Mouse (Mus musculus): ENCODE data around the gene Cdk5.
"Not testable (repeated sequence)": the region's sequence is repeated elsewhere in the genome, so short reads cannot be mapped to it uniquely, and the experiment has no call there.

Gene Cdk5

GRCm38 (mm10) chr5:24396254-24396653 lies 27.1 kb downstream of the Cdk5 start:
- not testable (repeated sequence) for DNase-seq (ENCODE audit: low spot score)

- peak; percentile 95 for DNase-seq (ENCODE audit: low spot score)
Measured at GRCm38 (mm10) chr5:24394165-24394894, 29.0 kb downstream of the Cdk5 start.

- peak; percentile 91 for DNase-seq (ENCODE audit: low spot score)
Measured at GRCm38 (mm10) chr5:24393392-24393997, 29.8 kb downstream of the Cdk5 start, which contains the start of gene Abcb8. Gene Abcb8 (plus strand): TSS chr5:24393663.

GRCm38 (mm10) chr5:24392724-24393123 lies 30.6 kb downstream of the Cdk5 start:
- no peak for DNase-seq (ENCODE audit: low spot score)

GRCm38 (mm10) chr5:24391864-24392263 lies 31.5 kb downstream of the Cdk5 start, which contains the start of gene Atg9b:
Gene Atg9b (minus strand): TSS chr5:24392143.
- DNase-seq (ENCODE audit: low spot score), result no peak

- DNase-seq (ENCODE audit: low spot score), result no peak
Measured at GRCm38 (mm10) chr5:24389658-24390020, 33.7 kb downstream of the Cdk5 start.

GRCm38 (mm10) chr5:24389011-24389657 lies 34.2 kb downstream of the Cdk5 start:
- no peak for DNase-seq (ENCODE audit: low spot score)

GRCm38 (mm10) chr5:24388246-24388915 lies 34.9 kb downstream of the Cdk5 start:
- no peak for DNase-seq (ENCODE audit: low spot score)

- no peak for DNase-seq (ENCODE audit: low spot score)
Measured at GRCm38 (mm10) chr5:24387264-24388241, 35.8 kb downstream of the Cdk5 start.

- DNase-seq (ENCODE audit: low spot score), result no peak
Measured at GRCm38 (mm10) chr5:24385887-24386550, 37.3 kb downstream of the Cdk5 start.

GRCm38 (mm10) chr5:24385374-24385773 lies 38.0 kb downstream of the Cdk5 start:
- no peak for DNase-seq (ENCODE audit: low spot score)

GRCm38 (mm10) chr5:24384407-24384806 lies 38.9 kb downstream of the Cdk5 start:
- DNase-seq (ENCODE audit: low spot score), result no peak

GRCm38 (mm10) chr5:24383026-24383859 lies 40.1 kb downstream of the Cdk5 start:
- DNase-seq (ENCODE audit: low spot score), result peak; percentile 86

- DNase-seq (ENCODE audit: low spot score), result no peak
Measured at GRCm38 (mm10) chr5:24381988-24382387, 41.3 kb downstream of the Cdk5 start.

- DNase-seq (ENCODE audit: low spot score), result no peak
Measured at GRCm38 (mm10) chr5:24381486-24381885, 41.8 kb downstream of the Cdk5 start.

GRCm38 (mm10) chr5:24380499-24380898 lies 42.8 kb downstream of the Cdk5 start:
- DNase-seq (ENCODE audit: low spot score), result no peak

- no peak for DNase-seq (ENCODE audit: low spot score)
Measured at GRCm38 (mm10) chr5:24379501-24379900, 43.8 kb downstream of the Cdk5 start.

- no peak for DNase-seq (ENCODE audit: low spot score)
Measured at GRCm38 (mm10) chr5:24378700-24379099, 44.6 kb downstream of the Cdk5 start.

- no peak for DNase-seq (ENCODE audit: low spot score)
Measured at GRCm38 (mm10) chr5:24374666-24375328, 48.5 kb downstream of the Cdk5 start.
